Mouse (Mus musculus) B cell, adult 2 months (primary cell): ENCODE results near the gene Ltn1.
A peak's percentile ranks its signal among the peaks of the same experiment; 100 is the strongest.

ENCODE experiments used
- DNase-seq, 2 experiments: peaks; one replicate each; pipeline ENCODE4 v3.0.0; 2022

Ltn1 gene

GRCm38 (mm10) chr16:87387444-87387977 is 44.9 kb downstream of the Ltn1 start:
- no peak for DNase-seq

- no peak for DNase-seq
Measured at GRCm38 (mm10) chr16:87384366-87384765, 48.0 kb downstream of the Ltn1 start.

- no peak for DNase-seq
Measured at GRCm38 (mm10) chr16:87382996-87383395, 49.4 kb downstream of the Ltn1 start.

GRCm38 (mm10) chr16:87366445-87366844 is 66.0 kb downstream of the Ltn1 start:
- no peak for DNase-seq

GRCm38 (mm10) chr16:87366035-87366434 is 66.4 kb downstream of the Ltn1 start:
- no peak for DNase-seq

DNA sequence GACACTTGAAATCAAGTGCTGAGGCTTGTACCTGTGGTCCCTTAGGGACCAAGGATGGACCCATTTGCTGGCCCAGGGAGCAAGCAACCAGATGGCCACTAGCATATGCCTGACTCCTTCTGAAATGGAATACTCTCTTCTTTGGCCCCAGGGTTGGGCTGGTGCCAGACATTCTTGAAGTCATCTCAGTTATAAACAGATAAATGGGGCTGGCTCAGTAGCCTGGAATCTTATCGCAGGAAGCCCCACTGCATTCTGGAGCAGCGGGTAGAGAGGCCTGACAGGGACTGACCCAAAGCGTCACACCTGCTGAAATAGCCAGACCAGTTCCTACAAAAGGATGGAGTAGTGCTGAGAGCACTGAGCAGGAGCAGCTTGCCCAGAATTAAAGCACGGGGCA is 68.2 kb downstream of the Ltn1 start:
- no peak for DNase-seq

DNA sequence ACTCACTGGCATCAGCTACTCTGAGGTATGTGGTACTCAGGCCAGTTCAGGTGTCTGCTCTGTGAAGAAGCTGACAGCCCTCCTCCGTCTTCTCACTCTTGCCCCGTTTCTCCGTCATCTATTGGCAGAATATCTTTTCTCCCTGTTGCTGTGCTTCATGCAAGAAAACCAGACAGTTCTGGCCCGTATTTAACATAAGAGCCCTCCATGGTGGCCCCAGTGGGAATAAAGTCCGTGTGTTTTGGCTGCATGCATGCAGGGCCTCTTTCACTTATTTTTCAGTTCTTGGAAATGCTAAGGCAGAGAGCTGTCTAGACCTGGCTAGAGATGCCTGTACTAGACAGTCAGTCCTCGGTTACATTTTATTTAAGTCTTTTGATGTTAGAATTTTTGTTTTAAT is 72.3 kb downstream of the Ltn1 start:
- no peak for DNase-seq

DNA sequence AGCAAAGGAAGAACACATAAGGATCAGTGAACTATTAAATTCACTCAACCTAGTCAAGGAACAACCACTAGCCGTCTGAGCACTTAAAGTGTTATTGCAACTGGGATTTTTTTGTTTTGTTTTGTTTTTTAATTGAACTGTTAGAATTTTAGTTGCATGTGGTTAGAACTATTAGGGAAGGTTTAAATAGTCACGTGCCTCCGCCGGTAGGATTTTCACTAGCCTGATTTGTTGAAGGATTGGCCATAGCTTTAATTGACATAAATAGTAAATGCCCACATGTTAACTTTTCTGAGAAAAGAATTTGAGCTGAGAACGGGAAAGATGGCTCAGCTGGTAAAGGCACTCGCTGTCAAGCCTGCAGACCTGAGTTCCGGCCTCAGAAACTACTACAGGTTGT is 77.7 kb downstream of the Ltn1 start:
- DNase-seq: no peak

DNA sequence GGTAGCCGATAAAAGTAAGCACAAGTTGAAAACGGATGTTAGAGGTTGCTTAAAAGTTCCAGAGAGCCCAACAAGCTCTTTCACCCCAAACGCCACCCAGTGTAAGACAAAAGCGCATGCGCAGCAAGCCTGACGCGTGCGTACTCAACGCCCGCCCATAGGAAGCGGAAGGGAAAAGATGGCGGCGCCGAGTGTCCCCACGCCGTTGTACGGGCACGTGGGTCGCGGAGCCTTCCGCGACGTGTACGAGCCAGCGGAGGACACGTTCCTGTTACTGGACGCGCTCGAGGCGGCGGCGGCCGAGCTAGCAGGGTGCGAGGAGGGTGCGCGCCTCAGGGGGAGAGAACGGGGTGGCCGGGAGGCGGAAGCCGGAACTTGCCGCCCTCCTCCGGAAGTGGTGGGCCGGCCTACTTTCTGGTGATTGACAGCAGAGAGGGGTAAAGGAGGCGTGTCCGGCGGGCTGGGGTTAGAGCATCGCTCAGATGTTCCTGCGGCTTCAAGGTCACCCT is 78.3 kb downstream of the Ltn1 start, which contains the start of gene N6amt1:
Gene N6amt1 (plus strand): TSS at position 111 of the 509 bp plus-strand sequence.
- peak; percentile 96 to 97 for DNase-seq

DNA sequence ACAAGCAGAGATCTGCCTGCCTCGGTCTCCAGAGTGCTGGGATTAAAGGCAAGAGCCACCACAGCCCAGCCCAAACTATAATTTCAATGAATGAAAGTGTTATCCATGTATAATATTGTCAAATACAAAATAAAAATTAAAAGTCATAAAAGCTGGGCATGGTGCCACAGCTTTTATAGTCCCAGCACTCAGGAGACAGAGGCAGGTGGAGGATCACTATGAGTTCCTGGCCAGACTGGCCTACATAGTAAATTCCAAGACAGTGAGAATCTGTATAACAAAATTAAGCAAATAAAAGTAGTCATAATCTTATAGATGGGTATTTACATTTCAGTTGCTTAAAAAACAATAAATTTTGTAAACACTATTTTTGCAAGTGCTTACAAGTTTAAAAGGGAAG is 78.8 kb downstream of the Ltn1 start:
- DNase-seq: no peak

GRCm38 (mm10) chr16:87351386-87352105 is 80.9 kb downstream of the Ltn1 start:
- DNase-seq: no peak

GRCm38 (mm10) chr16:87348133-87348532 is 84.3 kb downstream of the Ltn1 start:
- DNase-seq: no peak

- no peak for DNase-seq
Measured at GRCm38 (mm10) chr16:87341043-87341572, 91.3 kb downstream of the Ltn1 start.

DNA sequence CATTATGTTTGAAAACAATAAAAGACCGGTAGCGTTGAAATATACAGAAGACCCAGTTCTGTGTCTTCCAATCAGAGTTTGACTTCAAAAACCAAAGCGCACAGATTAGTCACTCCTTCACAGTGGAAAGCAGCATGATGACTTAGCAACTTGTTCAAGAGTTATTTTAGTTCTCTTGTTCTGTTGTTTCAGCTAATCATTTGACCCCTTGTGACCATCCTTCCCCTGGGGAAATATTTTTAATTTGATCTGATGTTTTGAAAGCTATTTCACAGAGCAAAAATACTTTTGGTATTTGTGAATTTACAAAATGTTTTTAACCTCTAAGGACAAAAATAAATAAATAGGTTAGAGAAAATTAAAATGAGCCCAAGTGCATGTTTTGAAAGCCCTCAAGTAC is 97.7 kb downstream of the Ltn1 start:
- DNase-seq: no peak

- no peak for DNase-seq
Measured at GRCm38 (mm10) chr16:87329986-87330385, 102.4 kb downstream of the Ltn1 start.
